Mouse (Mus musculus): ENCODE data around the gene Pappa. TPM values are rescaled to one million over a fixed set of nuclear protein-coding genes. Genes with fewer than 3 reads are reported as not detected.

Gene Pappa
- polyA plus RNA-seq, 1 experiment from 2014 or later: 0.15 TPM

DNA sequence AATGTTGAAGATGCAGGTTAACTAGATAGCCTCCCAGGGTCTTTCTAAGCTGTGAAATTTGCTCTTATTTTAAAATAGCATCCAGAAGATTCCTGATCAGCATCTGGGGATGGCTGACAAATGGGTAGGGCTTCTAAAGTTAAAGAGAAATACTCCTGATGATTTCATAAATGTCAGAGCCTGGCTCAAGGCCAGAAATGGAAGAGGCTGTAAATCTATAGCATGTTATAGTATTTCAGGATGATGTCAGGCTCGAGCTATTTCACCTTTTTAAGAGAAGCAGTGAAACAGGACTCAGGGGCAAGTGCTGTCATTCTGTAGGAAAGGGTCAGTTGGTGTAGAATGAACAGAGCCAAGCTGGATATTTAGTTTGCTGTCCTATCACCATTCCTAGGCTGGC lies 54.2 kb downstream of the Pappa start:
- H3K9ac ChIP-seq: no peak overlapping the region
- no peaks in the 10 kb centered on the region for H3K36me3 ChIP-seq
- no peaks in the 10 kb centered on the region for H3K27me3 ChIP-seq (replicated peaks)
- H3K4me3 ChIP-seq: no peak overlapping the region
- no peak overlapping the region for H3K4me2 ChIP-seq
- WGBS (ENCODE audit: insufficient replicate concordance): 26% methylated on average over 1 of the region's 1 CpGs
- no peak for ATAC-seq
- H3K9me3 ChIP-seq (replicated peaks): no peaks in the 10 kb centered on the region
- no peaks in the 10 kb centered on the region for H3K4me1 ChIP-seq
- H3K27ac ChIP-seq: no peak overlapping the region

DNA sequence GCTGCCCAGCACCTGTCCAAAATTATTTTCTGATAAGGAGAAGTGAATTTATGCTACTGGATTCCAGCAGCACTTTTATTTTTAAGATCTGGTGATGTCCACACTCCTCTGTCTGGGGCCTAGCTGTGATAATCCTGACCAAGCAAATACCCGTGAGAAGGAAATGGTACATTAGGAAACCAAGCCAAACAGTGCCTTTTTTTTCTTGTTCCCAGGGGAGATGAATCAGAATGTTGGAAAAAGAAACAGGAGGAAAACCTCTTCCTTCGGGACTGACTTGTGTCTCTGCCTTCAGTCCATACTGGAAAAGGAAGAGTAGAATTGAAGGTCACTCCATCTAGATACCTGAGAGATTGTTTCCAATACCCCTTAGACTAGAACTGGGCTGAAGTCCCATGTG lies 63.3 kb downstream of the Pappa start:
- Histone ChIP-seq H3K36me3 (no peaks in the 10 kb centered on the region), H3K27me3 (replicated peaks) (no peaks in the 10 kb centered on the region), H3K4me3 (no peak overlapping the region), H3K4me1 (no peaks in the 10 kb centered on the region), H3K9ac (no peak overlapping the region), H3K27ac (no peak overlapping the region), H3K4me2 (no peak overlapping the region), H3K9me3 (replicated peaks) (no peaks in the 10 kb centered on the region)
- ATAC-seq: no peak
- 51% methylated on average over 2 of the region's 2 CpGs for WGBS (ENCODE audit: insufficient replicate concordance)

DNA sequence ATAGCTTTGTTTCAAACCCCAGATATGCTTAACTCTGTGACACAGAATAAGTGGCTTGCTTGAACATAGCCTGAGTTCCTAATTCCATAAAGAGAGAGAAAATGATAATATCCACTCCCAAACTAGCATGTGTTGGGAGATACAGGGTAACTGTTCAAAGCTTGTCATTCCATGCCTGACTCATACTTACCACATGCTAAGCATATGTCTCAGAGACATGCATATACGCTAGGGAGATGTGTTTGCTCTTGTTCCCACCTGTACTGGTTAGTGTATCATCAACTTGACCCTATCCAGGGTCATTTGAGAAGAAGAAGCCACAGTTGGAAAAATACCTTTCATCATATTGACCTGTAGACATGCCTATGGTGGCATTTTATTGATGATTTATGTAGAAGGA lies 63.7 kb downstream of the Pappa start:
- no peaks in the 10 kb centered on the region for H3K27me3 ChIP-seq (replicated peaks)
- no peaks in the 10 kb centered on the region for H3K4me1 ChIP-seq
- no peak overlapping the region for H3K4me3 ChIP-seq
- H3K9me3 ChIP-seq (replicated peaks): no peaks in the 10 kb centered on the region
- H3K36me3 ChIP-seq: no peaks in the 10 kb centered on the region
- H3K27ac ChIP-seq: no peak overlapping the region
- ATAC-seq: no peak
- WGBS (ENCODE audit: insufficient replicate concordance): 59% methylated on average over 1 of the region's 1 CpGs
- H3K4me2 ChIP-seq: no peak overlapping the region
- no peak overlapping the region for H3K9ac ChIP-seq

DNA sequence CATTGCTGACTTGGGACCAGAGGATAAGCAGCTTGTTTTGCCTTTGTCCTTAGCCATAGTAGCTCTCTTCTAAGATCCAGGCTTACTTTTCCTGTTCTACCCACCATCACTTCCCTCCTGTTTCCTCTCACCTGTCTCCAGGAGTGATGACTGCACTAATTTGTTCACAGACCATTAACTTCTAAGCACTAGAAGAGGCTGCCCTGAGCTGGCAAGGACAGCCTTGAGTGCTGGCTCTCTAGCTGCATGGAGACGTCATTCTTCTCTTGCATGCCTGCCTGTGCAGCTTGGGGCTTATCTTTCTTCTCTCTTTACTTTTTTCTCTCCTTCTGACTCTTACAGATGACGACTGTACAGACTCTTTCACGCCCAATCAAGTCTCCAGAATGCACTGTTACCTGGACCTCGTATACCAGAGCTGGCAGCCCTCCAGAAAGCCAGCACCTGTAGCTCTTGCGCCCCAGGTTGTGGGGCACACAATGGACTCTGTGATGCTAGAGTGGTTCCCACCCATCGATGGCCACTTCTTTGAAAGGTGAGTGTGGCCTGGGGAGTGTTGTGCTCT lies 65.0 kb downstream of the Pappa start:
- Histone ChIP-seq H3K9me3 (replicated peaks) (no peaks in the 10 kb centered on the region), H3K4me3 (no peak overlapping the region), H3K36me3 (no peaks in the 10 kb centered on the region), H3K9ac (no peak overlapping the region), H3K4me2 (no peak overlapping the region), H3K27me3 (replicated peaks) (no peaks in the 10 kb centered on the region), H3K4me1 (no peaks in the 10 kb centered on the region), H3K27ac (no peak overlapping the region)
- WGBS (ENCODE audit: insufficient replicate concordance): 54% methylated on average over 6 of the region's 6 CpGs
- ATAC-seq: no peak

DNA sequence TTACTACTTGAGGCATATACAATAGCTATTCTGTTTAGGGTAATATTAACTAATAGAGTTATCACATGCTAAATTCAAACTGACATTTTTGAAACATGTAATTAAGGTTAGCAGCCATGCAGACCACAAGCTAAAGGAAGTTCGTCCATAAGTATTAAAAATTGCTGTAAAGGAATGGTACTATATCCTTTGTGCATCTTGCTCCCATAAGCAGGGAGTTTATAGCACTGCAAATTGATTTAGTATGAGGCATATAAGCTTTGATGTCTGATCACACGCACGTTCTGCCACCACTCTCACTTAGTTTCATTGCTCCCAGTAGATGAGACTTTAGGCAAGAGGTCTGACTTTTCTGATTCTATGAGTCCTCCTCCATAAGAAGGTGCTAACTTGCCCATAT lies 68.8 kb downstream of the Pappa start:
- no peak overlapping the region for H3K4me2 ChIP-seq
- no peak overlapping the region for H3K4me3 ChIP-seq
- no peak overlapping the region for H3K27ac ChIP-seq
- H3K9me3 ChIP-seq (replicated peaks): no peaks in the 10 kb centered on the region
- no peaks in the 10 kb centered on the region for H3K36me3 ChIP-seq
- H3K9ac ChIP-seq: no peak overlapping the region
- no peaks in the 10 kb centered on the region for H3K4me1 ChIP-seq
- no peaks in the 10 kb centered on the region for H3K27me3 ChIP-seq (replicated peaks)
- no peak for ATAC-seq
- WGBS (ENCODE audit: insufficient replicate concordance): 58% methylated on average over 3 of the region's 3 CpGs

DNA sequence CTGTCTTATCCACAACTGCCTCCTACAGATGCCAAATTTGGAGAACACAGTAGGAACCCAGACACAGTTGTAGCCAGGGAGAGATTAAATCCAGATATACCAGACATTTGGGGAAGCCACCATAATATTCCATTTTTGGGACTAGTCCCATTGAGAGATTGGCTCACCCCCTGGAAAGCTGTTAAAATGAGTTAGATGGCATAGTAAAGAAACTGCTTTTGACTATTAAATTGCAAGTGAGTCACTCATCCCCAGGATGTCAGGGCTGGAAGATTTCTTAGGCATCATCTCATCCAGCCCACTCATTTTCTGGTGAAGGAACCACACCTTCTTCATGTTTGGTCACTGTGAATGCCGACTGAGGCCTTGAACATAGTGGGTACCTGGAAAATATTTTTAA lies 72.0 kb downstream of the Pappa start:
- WGBS (ENCODE audit: insufficient replicate concordance): 68% methylated on average over 1 of the region's 1 CpGs
- H3K27ac ChIP-seq: no peak overlapping the region
- H3K9me3 ChIP-seq (replicated peaks): no peaks in the 10 kb centered on the region
- H3K36me3 ChIP-seq: no peaks in the 10 kb centered on the region
- no peak overlapping the region for H3K9ac ChIP-seq
- H3K4me3 ChIP-seq: no peak overlapping the region
- ATAC-seq: no peak
- no peaks in the 10 kb centered on the region for H3K27me3 ChIP-seq (replicated peaks)
- H3K4me2 ChIP-seq: no peak overlapping the region
- H3K4me1 ChIP-seq: no peaks in the 10 kb centered on the region

DNA sequence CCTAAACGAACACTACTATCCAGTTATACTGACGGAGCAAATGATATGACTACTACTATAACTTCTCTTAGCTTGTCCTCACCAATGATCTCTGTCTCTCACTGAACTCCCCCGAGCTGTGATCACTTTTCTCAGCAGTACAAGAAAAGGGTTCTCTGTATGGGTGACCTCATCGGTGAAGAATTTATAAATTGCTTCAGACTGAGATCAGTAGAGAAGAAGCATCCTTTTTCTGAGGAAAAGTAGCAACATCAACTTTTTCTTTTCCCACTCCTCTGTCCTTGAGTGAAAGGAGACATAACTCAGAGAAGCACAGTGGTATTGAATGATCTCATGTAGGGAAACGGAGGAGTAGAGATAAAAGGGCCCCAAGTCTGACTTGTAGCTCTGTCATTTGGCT lies 79.7 kb downstream of the Pappa start:
- WGBS (ENCODE audit: insufficient replicate concordance): 60% methylated on average over 5 of the region's 5 CpGs
- H3K9ac ChIP-seq: no peak overlapping the region
- H3K9me3 ChIP-seq (replicated peaks): no peaks in the 10 kb centered on the region
- no peaks in the 10 kb centered on the region for H3K27me3 ChIP-seq (replicated peaks)
- no peak overlapping the region for H3K4me3 ChIP-seq
- ATAC-seq: no peak
- no peak overlapping the region for H3K4me2 ChIP-seq
- no peak overlapping the region for H3K27ac ChIP-seq
- H3K4me1 ChIP-seq: no peaks in the 10 kb centered on the region
- no peaks in the 10 kb centered on the region for H3K36me3 ChIP-seq

DNA sequence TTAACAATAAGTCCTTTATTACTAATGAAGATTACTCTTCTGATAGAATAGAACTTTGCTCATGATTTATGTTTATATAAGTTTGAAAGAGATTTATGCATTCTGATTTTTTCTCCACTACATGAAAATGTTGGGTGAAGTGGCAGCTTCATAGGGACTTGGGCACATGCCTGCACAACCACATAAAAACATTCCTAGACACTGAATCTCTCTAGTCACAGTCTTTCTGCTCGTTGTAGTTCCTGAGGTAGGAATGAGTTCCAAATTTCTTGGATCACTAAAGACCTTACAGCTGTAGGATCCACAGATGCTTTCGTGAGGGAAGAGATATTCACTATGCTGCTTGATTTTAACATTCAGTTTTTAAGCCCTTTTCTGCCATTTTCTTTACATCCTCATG lies 81.5 kb downstream of the Pappa start:
- ATAC-seq: no peak

DNA sequence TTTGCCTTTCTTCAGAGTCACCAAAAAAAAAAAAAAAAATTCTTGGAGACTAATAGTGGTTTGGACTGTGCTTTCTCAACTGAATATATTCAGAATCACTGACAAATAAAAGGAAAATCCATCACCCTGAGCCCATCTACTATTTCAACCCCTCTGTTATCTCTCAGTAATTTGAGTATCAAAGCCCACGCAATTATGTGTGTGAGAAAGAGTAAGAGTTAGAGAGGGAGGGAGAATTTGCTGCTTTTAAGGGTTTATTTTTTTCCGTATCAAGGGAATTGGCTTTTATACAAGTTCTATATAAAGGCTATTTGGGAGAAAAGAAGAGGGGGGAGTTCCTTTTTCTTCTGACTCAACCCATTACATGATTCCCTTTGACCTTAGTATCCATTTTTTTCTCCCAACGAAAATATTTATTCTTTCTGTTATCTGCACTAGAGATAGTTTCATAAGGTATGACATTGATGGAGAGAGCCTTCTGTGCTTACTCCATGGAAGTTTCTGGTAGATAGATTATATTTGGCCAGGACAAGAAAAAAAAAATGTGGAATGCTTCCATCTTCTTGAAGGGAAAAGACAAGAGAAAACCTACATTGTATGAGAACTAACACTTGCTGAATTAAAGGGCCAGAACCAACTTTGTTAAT lies 85.5 kb downstream of the Pappa start:
- no peaks in the 10 kb centered on the region for H3K27me3 ChIP-seq (replicated peaks)
- no peaks in the 10 kb centered on the region for H3K4me1 ChIP-seq
- no peak overlapping the region for H3K4me2 ChIP-seq
- H3K27ac ChIP-seq: no peak overlapping the region
- no peak overlapping the region for H3K4me3 ChIP-seq
- H3K9ac ChIP-seq: no peak overlapping the region
- no peak for ATAC-seq
- no peaks in the 10 kb centered on the region for H3K36me3 ChIP-seq
- H3K9me3 ChIP-seq (replicated peaks): no peaks in the 10 kb centered on the region
- 47% methylated on average over 3 of the region's 3 CpGs for WGBS (ENCODE audit: insufficient replicate concordance)

More for the DNA sequence above, 81.5 kb downstream of the Pappa start:
- no peak overlapping the region for H3K9ac ChIP-seq
- no peak overlapping the region for H3K27ac ChIP-seq
- H3K4me3 ChIP-seq: no peak overlapping the region
- no peaks in the 10 kb centered on the region for H3K27me3 ChIP-seq (replicated peaks)
- WGBS (ENCODE audit: insufficient replicate concordance): 63% methylated on average over 2 of the region's 2 CpGs
- no peaks in the 10 kb centered on the region for H3K4me1 ChIP-seq
- no peaks in the 10 kb centered on the region for H3K36me3 ChIP-seq
- H3K4me2 ChIP-seq: no peak overlapping the region
- no peaks in the 10 kb centered on the region for H3K9me3 ChIP-seq (replicated peaks)

DNA sequence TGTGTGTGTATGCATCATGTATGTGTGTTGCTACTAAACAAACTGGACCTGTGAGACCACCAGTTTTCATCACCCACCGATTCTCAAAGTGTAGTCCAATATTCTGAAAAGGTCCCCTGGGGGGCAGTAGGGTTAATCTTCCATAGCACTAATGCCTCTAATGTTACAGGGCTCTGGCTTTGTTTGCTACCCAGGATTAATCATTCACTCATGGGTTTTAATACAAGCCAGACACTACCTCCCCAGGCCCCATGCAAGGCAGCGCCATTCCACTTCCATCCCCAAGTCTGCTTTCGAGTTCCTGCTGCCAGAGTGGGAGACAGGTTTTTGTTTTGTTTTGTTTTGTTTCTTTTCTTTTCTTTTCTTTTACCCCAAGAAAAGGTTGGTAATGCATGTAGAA lies 92.7 kb downstream of the Pappa start:
- 56% methylated on average over 3 of the region's 3 CpGs for WGBS (ENCODE audit: insufficient replicate concordance)
- no peaks in the 10 kb centered on the region for H3K9me3 ChIP-seq (replicated peaks)
- no peaks in the 10 kb centered on the region for H3K36me3 ChIP-seq
- H3K27me3 ChIP-seq (replicated peaks): no peaks in the 10 kb centered on the region
- H3K9ac ChIP-seq: no peak overlapping the region
- no peak overlapping the region for H3K27ac ChIP-seq
- no peaks in the 10 kb centered on the region for H3K4me1 ChIP-seq
- ATAC-seq: no peak
- no peak overlapping the region for H3K4me3 ChIP-seq
- no peak overlapping the region for H3K4me2 ChIP-seq

DNA sequence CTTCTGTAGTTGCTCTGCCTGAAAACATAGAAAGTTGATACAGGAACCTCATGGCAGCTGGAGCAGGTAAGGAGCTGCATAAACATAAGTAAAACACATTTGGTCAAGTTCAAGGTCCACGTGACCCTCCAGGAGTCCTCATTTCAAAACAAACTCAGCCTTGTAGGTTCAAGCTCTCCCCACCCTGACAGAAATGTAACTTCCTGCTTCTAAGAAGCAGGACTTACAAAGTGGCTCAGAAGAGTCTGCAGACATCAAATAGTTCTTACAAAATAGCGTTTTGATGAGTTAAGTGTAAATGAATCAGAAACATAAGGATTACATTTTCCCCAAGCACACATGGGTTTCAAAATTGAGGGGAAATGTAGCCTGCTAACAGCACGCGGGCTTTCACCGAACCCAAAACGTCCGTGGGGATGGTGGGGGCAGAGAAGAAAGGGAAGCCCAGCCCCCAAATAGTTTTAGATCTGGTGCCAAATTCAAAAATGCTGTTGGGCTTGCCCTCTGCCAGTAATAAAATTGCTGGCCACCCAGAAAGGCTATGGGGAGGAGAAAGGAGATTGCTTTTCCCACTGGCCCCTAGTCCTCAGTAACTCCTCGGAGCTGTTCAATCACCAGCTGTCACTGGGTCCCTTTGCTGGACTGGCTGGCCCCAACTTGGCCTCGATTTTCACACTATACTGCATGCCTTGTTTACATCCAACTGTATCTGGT lies 93.8 kb downstream of the Pappa start:
- H3K9ac ChIP-seq: no peak overlapping the region
- H3K4me3 ChIP-seq: no peak overlapping the region
- no peaks in the 10 kb centered on the region for H3K4me1 ChIP-seq
- 57% methylated on average over 9 of the region's 9 CpGs for WGBS (ENCODE audit: insufficient replicate concordance)
- H3K27ac ChIP-seq: no peak overlapping the region
- no peak overlapping the region for H3K4me2 ChIP-seq
- ATAC-seq: no peak
- H3K36me3 ChIP-seq: no peaks in the 10 kb centered on the region
- no peaks in the 10 kb centered on the region for H3K9me3 ChIP-seq (replicated peaks)
- H3K27me3 ChIP-seq (replicated peaks): no peaks in the 10 kb centered on the region

DNA sequence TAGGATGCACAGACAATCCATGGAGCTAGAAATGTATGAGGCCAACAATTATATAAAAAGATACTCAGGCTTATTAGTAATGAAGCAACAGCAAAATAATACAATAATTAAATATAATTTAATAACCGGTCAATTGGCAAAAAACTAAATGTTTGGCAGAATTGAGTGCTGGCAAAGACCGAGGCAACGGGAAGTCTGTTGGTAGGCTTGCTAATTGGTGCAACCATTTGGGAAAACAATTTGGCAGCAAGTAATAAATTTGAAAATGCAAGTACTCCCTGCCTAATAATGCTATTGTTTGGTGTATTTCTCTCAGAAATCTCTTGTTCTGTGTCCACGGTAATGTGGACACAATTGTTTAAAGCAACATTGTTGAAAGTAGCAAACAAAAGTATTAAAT lies 99.9 kb downstream of the Pappa start:
- H3K36me3 ChIP-seq: no peaks in the 10 kb centered on the region

More for the DNA sequence above, 99.9 kb downstream of the Pappa start:
- Histone ChIP-seq H3K4me1 (no peaks in the 10 kb centered on the region), H3K9ac (no peak overlapping the region), H3K27me3 (replicated peaks) (no peaks in the 10 kb centered on the region), H3K27ac (no peak overlapping the region), H3K4me2 (no peak overlapping the region), H3K4me3 (no peak overlapping the region), H3K9me3 (replicated peaks) (no peaks in the 10 kb centered on the region)
- no peak for ATAC-seq
- WGBS (ENCODE audit: insufficient replicate concordance): 82% methylated on average over 4 of the region's 4 CpGs

Data from liver, embryonic 12.5 days (tissue).